Mouse (Mus musculus) ovary, postnatal 14 days (tissue): Measurements from ENCODE around the gene Hmg20b.

Experiments used
- DNase-seq: peaks from one replicate; pipeline ENCODE4 v3.0.0; 2022; ENCODE audit warnings: low spot score

Gene Hmg20b

DNA sequence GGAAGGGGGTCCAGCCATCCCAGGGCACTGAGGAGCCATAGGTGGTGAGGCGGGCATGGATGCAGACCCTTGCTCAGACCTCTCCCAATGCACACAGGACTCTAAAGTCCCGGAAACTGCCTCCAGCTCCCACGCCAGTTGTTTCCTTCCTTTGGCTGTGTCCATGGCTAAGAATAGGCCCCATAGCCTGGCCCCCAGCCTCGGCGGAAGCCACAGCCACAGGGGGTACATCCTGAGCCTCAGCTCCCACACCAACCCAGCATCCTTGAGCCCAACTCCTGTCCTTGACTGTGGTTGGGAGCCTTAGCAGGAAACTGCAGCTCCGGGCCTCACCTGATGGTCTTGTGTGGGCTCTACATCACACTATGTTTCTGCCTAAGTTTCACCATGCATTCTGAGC lies 23.4 kb downstream of the Hmg20b start:
- no peak for DNase-seq

- DNase-seq, result no peak
These were observed 24.5 kb downstream of the Hmg20b start for GRCm38 (mm10) chr10:81325781-81326180.

DNA sequence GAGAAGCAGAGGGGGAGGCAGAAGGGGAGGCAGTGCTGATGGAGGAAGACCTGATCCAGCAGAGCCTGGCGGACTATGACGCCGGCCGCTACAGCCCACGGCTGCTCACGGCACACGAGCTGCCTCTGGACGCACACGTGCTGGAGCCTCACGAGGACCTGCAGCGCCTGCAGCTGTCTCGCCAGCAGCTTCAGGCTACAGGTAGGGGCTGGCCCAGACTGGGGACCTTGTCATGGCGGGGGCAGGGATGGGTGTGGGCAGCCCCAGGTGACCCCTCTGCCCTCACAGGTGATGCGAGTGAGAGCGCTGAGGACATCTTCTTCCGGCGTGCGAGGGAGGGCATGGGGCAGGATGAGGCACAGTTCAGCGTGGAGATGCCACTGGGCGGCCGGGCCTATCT lies 25.1 kb downstream of the Hmg20b start:
- DNase-seq, result no peak

- no peak for DNase-seq
These were observed 26.3 kb downstream of the Hmg20b start for GRCm38 (mm10) chr10:81323791-81324530.

DNA sequence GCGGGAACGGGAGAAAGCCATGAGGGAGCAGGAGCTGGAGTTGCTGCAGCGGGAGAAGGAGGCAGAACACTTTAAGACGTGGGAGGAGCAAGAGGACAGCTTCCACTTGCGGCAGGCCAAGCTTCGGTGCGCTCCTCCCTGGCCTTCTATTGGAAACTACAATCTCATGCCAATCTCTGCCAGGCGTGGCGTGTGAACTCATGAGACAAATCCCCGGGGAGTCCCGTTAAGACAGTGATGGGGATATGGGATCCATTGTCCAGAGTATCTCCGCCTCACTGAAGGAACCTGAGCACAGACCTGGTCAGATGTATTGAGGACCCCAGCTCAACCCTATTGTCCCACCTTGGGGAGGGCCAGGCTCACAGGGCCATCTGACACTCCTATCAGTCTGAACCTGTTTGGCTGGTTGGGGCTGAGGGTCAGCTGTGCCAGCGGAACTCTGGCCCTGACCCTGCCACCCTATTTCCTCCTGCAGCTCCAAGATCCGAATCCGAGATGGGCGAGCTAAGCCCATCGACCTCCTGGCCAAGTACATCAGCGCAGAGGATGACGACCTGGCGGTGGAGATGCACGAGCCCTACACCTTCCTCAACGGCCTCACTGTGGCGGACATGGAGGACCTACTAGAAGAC lies 27.0 kb downstream of the Hmg20b start:
- no peak for DNase-seq

- no peak for DNase-seq
These were observed 27.8 kb downstream of the Hmg20b start for GRCm38 (mm10) chr10:81322444-81322843.

- DNase-seq, result no peak
These were observed 28.8 kb downstream of the Hmg20b start for GRCm38 (mm10) chr10:81321436-81321835.

DNA sequence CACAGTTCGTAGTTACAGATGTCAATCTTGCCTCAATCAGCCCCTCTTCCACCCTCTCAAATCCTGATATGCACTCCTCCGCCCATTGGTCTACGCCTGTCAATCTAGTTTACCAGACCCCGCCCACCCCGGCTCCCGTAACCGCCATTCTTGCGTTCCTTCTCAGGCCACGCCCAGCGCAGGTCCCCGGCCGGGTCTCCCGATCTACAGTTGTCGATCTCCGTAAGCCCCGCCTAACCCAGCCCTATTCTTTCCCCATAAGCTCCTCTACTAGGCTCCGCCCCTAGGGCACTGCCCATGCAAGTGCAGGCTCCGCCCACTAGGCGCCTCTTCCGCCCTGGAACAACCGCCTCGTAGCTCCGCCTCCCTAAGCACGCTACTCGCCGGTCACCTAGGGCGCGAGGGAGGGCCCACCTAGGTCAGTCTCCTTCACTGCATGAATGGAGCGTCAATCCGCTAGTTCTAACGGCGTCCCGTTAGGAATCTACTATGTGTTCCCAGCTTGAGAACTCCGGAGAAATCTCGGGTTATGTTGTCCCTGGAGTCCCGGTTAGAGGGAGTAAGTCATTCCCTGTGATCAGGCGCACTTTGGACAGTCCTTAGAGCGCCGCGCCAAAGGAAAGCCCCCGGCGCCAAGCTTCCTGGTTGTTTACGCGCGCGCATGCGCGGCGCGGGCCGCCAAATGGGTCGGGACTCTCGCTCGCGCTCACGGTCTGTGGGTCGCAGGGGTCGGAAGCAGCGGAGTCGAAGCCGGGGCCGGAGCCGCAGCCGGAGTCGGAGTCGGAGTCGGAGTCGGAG lies 29.5 kb downstream of the Hmg20b start, which contains the start of gene Cactin:
Cactin (plus strand) TSS at position 554 of the 798 bp plus-strand sequence.
- DNase-seq, result peak; percentile 96

DNA sequence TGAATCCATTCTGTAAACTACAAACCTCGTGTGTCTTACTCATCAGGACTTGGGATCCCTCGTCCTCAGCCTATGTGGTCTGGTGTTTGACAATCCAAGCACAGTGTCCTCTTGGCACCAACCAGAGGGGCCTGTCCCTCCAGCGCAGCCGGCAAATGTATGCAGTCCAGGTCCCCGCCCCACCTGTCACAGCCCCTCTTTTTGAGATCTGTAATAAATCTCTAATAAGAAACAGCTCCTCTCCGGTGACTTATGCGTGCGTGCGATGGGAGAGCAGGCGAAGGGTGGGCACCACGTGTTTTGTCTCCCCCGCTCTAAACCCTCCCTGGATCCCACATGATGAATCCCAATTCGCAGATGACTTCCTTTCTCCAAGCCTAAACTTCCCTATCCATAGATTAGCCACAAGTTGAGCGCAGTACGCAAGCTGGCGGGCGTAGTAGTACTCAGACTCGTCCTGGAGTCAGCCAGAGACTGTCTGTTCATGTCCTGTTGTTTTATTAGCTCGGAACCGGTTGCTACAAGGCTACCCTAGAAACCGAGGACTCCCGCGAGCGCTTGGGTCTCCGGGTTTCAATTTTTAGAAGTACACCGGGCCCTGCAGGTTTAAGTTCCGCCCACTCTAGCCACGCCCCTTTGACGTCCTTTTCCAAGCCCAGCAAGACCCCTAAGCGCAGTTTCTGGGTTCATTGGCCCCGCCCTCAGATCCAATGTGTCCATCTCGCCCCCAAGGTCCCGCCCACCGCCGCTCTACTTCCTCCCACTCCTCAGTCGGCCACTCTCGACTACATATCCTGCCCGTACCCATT lies 30.3 kb downstream of the Hmg20b start:
- DNase-seq, result no peak

GRCm38 (mm10) chr10:81319330-81319699 lies 31.0 kb downstream of the Hmg20b start:
- no peak for DNase-seq

DNA sequence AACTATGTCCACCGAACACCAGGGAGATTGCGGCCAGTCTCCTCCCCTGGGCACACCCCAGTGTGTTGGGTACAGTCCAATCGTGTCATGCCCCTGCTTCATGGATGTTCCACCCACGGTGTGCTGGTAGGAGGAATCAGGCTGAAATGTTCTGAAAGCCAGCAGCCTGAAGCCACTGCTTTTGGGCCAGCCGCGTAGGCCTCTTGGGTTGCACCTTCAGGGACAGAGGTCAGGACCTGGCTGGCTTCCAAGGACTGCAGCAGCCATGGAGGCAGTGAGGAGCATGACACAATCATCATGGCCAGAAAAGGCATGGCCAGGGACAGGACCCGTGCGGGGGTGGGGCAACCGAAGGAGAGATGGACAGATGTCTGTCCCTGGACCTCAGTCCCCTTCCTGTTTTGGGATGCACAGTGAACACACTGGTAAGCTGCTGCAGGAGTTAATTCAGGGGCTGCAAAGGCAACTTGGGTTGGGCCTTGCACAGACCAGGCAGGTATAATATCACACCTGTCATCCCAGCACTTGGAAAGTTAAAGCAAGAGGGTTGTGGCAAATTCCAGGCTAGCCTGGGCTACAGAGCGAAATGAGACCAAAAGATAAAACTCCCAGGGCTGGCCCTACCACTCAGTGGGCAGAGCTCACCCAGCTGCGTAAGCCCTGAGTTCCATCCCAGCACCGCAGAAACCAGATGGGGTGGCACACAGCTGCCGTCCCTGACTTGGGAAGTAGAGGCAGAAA lies 31.5 kb downstream of the Hmg20b start:
- DNase-seq, result no peak

GRCm38 (mm10) chr10:81317273-81317672 lies 33.0 kb downstream of the Hmg20b start:
- DNase-seq, result no peak

DNA sequence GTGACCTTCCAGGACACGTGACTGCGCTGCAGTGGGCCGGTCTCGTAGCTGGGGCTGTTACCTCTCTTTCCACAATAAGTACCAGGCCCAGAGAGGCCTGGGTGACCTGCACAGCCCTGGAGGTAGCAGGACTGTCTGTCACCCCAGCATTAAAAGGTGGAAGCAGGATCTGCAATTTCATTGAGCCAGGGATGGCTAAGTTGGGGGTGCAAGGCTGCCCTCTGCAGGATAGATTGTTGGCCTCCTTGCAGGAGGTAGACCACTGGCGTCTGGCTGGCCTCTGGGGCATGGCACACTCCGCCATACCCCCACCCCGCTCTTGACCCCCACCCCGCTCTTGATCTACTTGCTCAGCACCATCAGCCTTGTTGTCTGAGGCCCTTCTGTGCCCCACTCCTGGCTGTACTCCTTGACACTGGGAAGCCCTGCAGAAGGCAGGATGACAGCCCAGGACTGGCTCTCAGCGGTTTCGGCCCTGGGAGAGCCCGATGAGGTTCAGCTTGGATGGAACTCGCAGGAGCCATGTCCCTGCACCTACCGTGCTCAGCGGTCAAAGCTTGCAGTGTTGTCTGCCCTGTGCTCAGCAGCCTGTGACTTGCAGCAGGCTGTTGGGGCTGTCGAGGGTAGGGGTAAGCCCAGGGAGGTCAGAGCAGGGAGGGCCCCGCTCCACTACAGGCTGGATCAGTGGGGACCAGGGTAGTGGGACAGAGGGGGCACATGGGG lies 33.8 kb downstream of the Hmg20b start:
- DNase-seq, result no peak

- DNase-seq, result no peak
These were observed 34.7 kb downstream of the Hmg20b start for GRCm38 (mm10) chr10:81315587-81315986.

DNA sequence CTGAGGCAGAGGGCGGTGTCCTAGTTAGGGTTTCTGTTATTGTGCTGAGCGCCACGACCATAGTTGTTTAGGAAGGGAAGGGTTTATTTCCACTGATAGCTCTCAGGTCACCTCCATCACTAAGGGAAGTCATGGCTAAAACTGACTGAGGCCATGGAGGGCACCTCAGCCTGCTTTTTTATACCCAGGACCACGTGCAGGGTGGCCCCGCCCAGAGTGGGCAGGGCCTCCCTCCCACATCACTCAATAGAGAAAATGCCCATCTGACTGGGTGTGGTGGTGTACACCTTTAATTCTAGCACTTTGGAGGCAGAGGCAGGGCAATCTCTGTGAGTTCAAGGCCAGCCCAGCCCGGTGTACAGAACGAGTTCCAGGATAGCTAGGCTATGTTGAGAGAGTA lies 36.1 kb downstream of the Hmg20b start:
- no peak for DNase-seq

DNA sequence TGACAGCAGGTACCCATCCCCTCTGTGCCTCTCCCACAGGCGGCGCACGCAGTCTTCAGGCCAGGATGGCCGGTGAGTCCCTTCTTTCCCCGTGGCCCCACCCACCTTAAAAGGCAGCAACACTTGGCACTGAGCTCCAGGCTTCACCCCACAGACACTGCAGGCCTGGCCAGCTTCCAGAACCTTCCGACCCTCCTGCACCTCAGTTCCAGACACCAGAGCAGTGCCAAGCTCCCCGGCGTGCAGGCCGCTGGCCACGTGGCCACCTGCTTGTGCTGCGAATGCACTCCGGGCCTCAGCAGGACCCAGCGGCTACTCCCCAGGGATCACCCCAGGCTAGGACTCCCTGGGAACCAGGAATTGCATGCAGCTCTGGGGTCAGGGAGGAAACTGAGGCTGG lies 36.7 kb downstream of the Hmg20b start:
- DNase-seq, result no peak

GRCm38 (mm10) chr10:81309571-81309970 lies 40.7 kb downstream of the Hmg20b start:
- no peak for DNase-seq

DNA sequence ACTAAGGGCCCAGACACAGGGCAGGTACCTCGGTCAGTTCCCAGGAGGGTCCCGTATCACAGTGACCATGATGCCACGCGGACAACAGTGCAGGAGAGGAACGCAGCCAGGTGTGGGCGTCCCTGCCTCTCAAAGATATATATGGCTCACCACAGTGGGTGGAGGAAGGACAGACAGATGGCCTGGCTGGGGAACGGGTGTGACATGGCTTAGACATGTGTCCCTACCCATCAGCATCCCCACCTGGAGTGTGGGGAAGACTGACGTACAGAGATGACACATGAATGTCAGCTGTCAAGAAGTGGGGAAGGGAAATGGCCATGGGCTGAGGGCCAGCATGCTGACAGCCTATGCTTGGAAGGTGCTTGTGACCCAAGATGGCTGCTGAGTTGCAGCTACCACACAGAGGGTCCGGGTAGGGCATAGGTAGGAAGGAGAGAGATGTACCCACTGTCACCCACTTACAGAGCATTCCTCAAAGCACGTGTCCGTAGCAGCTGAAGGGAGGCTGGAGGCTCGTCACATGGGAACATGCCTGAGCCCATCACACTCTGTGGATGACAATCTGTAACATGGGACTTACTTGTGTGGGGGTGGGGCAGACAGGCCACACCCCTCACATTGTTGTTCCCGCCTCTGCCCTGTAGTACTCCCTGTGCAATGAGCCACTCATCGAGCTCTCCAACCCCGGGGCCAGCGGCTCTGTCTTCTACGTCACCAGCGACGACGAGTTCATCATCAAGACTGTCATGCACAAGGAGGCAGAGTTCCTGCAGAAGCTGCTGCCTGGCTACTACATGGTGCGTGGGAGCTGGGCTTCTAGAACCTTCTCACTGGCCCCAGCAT lies 43.2 kb downstream of the Hmg20b start:
- no peak for DNase-seq

- DNase-seq, result no peak
These were observed 44.1 kb downstream of the Hmg20b start for GRCm38 (mm10) chr10:81306173-81306668.

DNA sequence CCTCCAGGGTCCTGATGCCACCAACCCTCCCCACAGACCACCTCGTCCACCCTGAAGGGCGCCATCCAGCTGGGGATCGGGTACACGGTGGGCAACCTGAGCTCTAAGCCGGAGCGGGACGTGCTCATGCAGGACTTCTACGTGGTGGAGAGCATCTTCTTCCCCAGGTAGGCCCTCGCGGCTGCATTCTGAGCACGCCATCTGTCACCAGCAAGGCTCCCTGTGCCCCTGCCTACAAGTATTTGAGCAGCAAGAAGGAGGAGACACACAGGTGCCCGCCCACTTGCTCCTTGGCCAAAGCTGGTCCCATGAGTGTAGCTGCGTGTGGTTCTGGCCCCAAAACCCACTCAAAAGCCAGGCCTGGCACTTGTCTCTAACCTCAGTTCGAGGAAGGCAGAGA lies 44.6 kb downstream of the Hmg20b start:
- DNase-seq, result no peak
